Mouse (Mus musculus): ENCODE results near the gene Fam234b.

GRCm38 (mm10) chr6:135166262-135166661 is 31.5 kb upstream of the Fam234b start:
- no peak for TF ChIP-seq CTCF (conservative IDR thresholded peaks at IDR 0.05; ENCODE audit: low read length)
- no peak for TF ChIP-seq NANOG (IDR thresholded peaks at IDR 0.05; ENCODE audit: borderline replicate concordance, low read length)

All from E14TG2a.4 (cell line).